Mouse (Mus musculus) kidney, postnatal 0 days (tissue): ENCODE results near the gene Ndufs5. TPM values are rescaled to one million over a fixed set of nuclear protein-coding genes. Genes with fewer than 3 reads are reported as not detected.

ENCODE experiments used
- ATAC-seq: fragments of 200-750 bp; cut with Nextera tagmentation; replicated peaks from 2 replicates; pipeline ENCODE4 v1.8.0; 2017; ENCODE audit warnings: low read depth, moderate number of reproducible peaks, moderate TSS enrichment, moderate library complexity; ENCODE audit not compliant: low FRiP score
- DNase-seq: peaks from one replicate; pipeline ENCODE4 v3.0.0-alpha.2; 2016; ENCODE audit warnings: low spot score
- H3K27ac ChIP-seq: fragments of 300-500 bp; sonication (generic); 2 replicates; pipeline ENCODE4 v1.5.1; 2014; ENCODE audit warnings: mild to moderate bottlenecking
- H3K27me3 ChIP-seq: fragments of 300-500 bp; sonication (generic); 2 replicates; pipeline ENCODE4 v1.6.1; 2014; ENCODE audit warnings: low read length, mixed read lengths; ENCODE audit not compliant: insufficient read depth
- H3K36me3 ChIP-seq: fragments of 300-500 bp; sonication (generic); 2 replicates; pipeline ENCODE4 v1.6.1; 2014; ENCODE audit warnings: low read length, mixed read lengths; ENCODE audit not compliant: insufficient read depth
- H3K4me1 ChIP-seq: fragments of 300-500 bp; sonication (generic); replicated peaks from 2 replicates; pipeline ENCODE4 v1.6.1; 2014; ENCODE audit warnings: antibody characterized with exemption, low read length, mixed read lengths; ENCODE audit not compliant: insufficient read depth
- H3K4me2 ChIP-seq: fragments of 300-500 bp; sonication (generic); 2 replicates; pipeline ENCODE4 v1.6.1; 2014; ENCODE audit warnings: mild to moderate bottlenecking, low read length, moderate library complexity, mixed read lengths
- H3K4me3 ChIP-seq: fragments of 300-500 bp; sonication (generic); replicated peaks from 2 replicates; pipeline ENCODE4 v1.5.1; 2014; ENCODE audit warnings: low read depth, low read length
- H3K9ac ChIP-seq: fragments of 300-500 bp; sonication (generic); 2 replicates; pipeline ENCODE4 v1.6.1; 2014; ENCODE audit warnings: low read depth, low read length
- H3K9me3 ChIP-seq: fragments of 300-500 bp; sonication (generic); replicated peaks from 2 replicates; pipeline ENCODE4 v1.6.1; 2016; ENCODE audit warnings: low read length, inconsistent platforms, mixed read lengths
- CTCF ChIP-seq: IDR thresholded peaks from 2 replicates; pipeline ENCODE4 v1.5.1; 2016; ENCODE audit warnings: antibody characterized with exemption, low read depth, mild to moderate bottlenecking, moderate library complexity
- WGBS: fragments of 180-500 bp; shearing (Covaris S2); extraction: QIAGEN DNeasy Blood & Tissue Kit; methylation state at CpG from one replicate; pipeline ENCODE4 v1.1.7; 2014; 5-methylcytosine and 5-hydroxymethylcytosine counted together
- polyA plus RNA-seq: library from polyadenylated mRNA; unstranded; fragments of >200 nt; fragmentation: Nextera tagmentation; extraction: Ambion mirVana; gene quantifications from 2 replicates; pipeline ENCODE4 v1.2.1, GENCODE M21; 2015

The Ndufs5 gene
- polyA plus RNA-seq, 1 experiment from 2014 or later = 482 TPM

GRCm38 (mm10) chr4:123693384-123693783 lies 24.6 kb downstream of the Ndufs5 start:
- ATAC-seq (peak; percentile 74), DNase-seq (peak; percentile 28)
- WGBS = 45% methylated on average over 12 of the region's 12 CpGs
- H3K27me3 ChIP-seq = no peaks in the 10 kb centered on the region
- TF ChIP-seq CTCF = no peak
- H3K4me2 ChIP-seq = no peak overlapping the region
- no peaks in the 10 kb centered on the region for H3K4me1 ChIP-seq
- H3K36me3 ChIP-seq = no peaks in the 10 kb centered on the region
- no peak overlapping the region for H3K27ac ChIP-seq
- H3K9ac ChIP-seq = no peak overlapping the region
- H3K4me3 ChIP-seq = no peak overlapping the region
- H3K9me3 ChIP-seq = no peaks in the 10 kb centered on the region

- no peak for TF ChIP-seq CTCF
- Histone ChIP-seq H3K27me3 (no peaks in the 10 kb centered on the region), H3K4me3 (no peak overlapping the region), H3K9me3 (no peaks in the 10 kb centered on the region), H3K36me3 (no peaks in the 10 kb centered on the region), H3K4me1 (no peaks in the 10 kb centered on the region), H3K4me2 (no peak overlapping the region), H3K27ac (no peak overlapping the region), H3K9ac (no peak overlapping the region)
- DNase-seq = no peak
- ATAC-seq = no peak
- WGBS = 85% methylated on average over 3 of the region's 3 CpGs
Measured at GRCm38 (mm10) chr4:123692071-123692470, 25.9 kb downstream of the Ndufs5 start.

- no peak for TF ChIP-seq CTCF
- H3K4me2 ChIP-seq = no peak overlapping the region
- no peaks in the 10 kb centered on the region for H3K27me3 ChIP-seq
- WGBS = 84% methylated on average over 10 of the region's 10 CpGs
- no peak for ATAC-seq
- DNase-seq = no peak
- H3K9ac ChIP-seq = no peak overlapping the region
- no peaks in the 10 kb centered on the region for H3K9me3 ChIP-seq
- no peak overlapping the region for H3K27ac ChIP-seq
- H3K4me3 ChIP-seq = no peak overlapping the region
- 0 out of 2 replicates have a peak, but pooled peaks cover 5% of the 10 kb centered on the region for H3K4me1 ChIP-seq
- H3K36me3 ChIP-seq = no peaks in the 10 kb centered on the region
Measured at GRCm38 (mm10) chr4:123690311-123690710, 27.7 kb downstream of the Ndufs5 start.

- ATAC-seq = peak; percentile 41
- Histone ChIP-seq H3K4me3 (peak overlapping the region; percentile 76), H3K4me2 (peak overlapping the region; percentile 100), H3K36me3 (no peaks in the 10 kb centered on the region), H3K9ac (peak overlapping the region; percentile 79), H3K9me3 (no peaks in the 10 kb centered on the region), H3K27ac (peak overlapping the region; percentile 31; the same call in 1 of the 2 replicates), H3K27me3 (no peaks in the 10 kb centered on the region), H3K4me1 (0 out of 2 replicates have a peak, but pooled peaks cover 5% of the 10 kb centered on the region)
- under 1% methylated on average over 44 of the region's 89 CpGs for WGBS
- no peak for TF ChIP-seq CTCF
- DNase-seq = peak; percentile 39
Measured at GRCm38 (mm10) chr4:123687025-123687781, 30.8 kb downstream of the Ndufs5 start.

GRCm38 (mm10) chr4:123686368-123687024 lies 31.5 kb downstream of the Ndufs5 start:
- Histone ChIP-seq H3K27ac (peak overlapping the region; percentile 31; the same call in 1 of the 2 replicates), H3K4me2 (peak overlapping the region; percentile 100), H3K9ac (peak overlapping the region; percentile 79), H3K27me3 (no peaks in the 10 kb centered on the region), H3K4me1 (0 out of 2 replicates have a peak, but pooled peaks cover 5% of the 10 kb centered on the region), H3K4me3 (peak overlapping the region; percentile 76), H3K9me3 (no peaks in the 10 kb centered on the region), H3K36me3 (no peaks in the 10 kb centered on the region)
- WGBS = under 1% methylated on average over 51 of the region's 56 CpGs
- peak; percentile 58 for ATAC-seq
- no peak for DNase-seq
- TF ChIP-seq CTCF = no peak

GRCm38 (mm10) chr4:123685506-123686242 lies 32.3 kb downstream of the Ndufs5 start:
- no peak overlapping the region for H3K4me3 ChIP-seq
- no peak for TF ChIP-seq CTCF

More at GRCm38 (mm10) chr4:123685506-123686242, 32.3 kb downstream of the Ndufs5 start:
- WGBS = 68% methylated on average over 8 of the region's 8 CpGs
- no peaks in the 10 kb centered on the region for H3K36me3 ChIP-seq
- DNase-seq = no peak
- no peak overlapping the region for H3K27ac ChIP-seq
- H3K9me3 ChIP-seq = no peaks in the 10 kb centered on the region
- H3K27me3 ChIP-seq = no peaks in the 10 kb centered on the region
- H3K4me2 ChIP-seq = peak overlapping the region; percentile 100
- 0 out of 2 replicates have a peak, but pooled peaks cover 5% of the 10 kb centered on the region for H3K4me1 ChIP-seq
- no peak for ATAC-seq
- H3K9ac ChIP-seq = no peak overlapping the region
